Mouse (Mus musculus): ENCODE data around the gene Sdc4.

Sdc4 gene

GRCm38 (mm10) chr2:164443460-164444000 is at the start of gene Sdc4:
Sdc4 (minus strand) TSS chr2:164443887.
- DNase-seq (ENCODE audit: low read depth, low spot score), result no peak

- no peak for DNase-seq (ENCODE audit: low read depth, low spot score)
Measured at GRCm38 (mm10) chr2:164487812-164488211, 44.1 kb upstream of the Sdc4 start.

DNA sequence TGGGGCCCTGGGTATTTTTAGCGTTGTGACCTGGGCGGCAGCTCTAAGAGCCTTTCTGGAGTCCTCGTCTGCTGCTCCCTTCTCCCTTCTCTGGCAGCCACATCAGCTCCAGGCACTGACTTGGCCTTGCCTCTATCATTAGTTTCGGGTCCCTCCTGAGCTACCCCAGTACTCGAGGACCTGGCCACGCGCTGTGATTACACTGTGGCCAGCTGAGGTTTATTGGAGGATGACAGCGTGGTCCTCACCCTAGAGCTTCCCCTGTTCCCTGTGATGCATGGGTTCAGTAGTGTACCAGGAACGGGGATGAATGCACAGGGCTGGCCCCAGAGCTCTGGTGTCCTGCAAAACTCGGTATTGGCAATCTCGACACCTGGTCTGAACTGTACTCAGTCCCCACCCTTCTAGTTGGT is 43.4 kb upstream of the Sdc4 start:
- DNase-seq (ENCODE audit: low read depth, low spot score), result no peak

GRCm38 (mm10) chr2:164486258-164487114 is 42.8 kb upstream of the Sdc4 start:
- DNase-seq (ENCODE audit: low read depth, low spot score), result peak; percentile 59

DNA sequence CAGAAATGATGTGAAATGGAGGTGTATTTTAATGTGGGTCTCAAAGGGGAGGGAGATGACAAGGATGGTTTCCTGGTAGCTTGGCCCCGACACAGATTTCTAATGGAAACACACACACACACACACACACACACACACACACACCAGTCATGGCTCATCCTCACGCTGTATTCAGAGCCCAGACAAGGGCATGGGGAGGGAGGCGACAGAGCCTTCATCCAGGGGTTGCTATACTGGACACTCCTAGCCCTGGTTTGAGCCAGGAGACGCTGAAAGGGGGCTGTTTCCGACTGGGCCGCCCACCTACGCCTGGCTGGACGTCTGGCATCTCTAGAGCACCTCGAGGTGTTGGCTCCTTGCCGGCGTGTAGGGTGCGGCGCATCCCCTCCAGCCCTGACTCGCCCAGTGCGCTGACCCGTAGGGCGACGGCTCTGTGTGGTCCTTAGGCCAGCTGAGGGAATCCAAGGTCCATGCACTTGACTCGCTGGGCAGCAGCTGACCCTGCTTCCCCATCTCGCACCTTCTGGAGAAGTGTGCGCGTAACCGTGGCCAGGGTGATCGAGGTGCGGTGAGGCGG is 42.1 kb upstream of the Sdc4 start, which contains the start of gene Dbndd2:
Gene Dbndd2, plus strand, starts transcription at position 426 of the 577 bp plus-strand sequence.
- DNase-seq (ENCODE audit: low read depth, low spot score), result peak; percentile 12

DNA sequence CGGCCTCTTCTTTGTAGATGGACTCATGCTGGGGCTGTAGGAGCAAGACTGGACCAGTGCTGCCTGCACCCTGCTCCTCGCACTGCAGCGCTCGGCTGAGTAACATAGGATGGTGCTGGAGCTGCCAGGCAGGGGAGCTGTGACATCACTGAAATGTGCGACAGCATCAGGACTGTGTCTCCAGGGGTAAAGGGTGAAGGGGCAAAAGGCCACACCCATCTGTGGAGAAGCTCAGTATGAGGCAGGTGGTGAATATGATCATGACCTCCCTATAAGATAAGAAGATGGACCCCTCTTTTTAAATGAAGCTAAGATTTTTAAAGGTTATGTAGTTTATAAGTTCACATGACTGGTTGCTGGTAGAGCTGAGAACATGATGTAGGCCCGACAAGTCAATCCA is 29.9 kb upstream of the Sdc4 start, which contains the start of gene Trp53tg5:
Gene Trp53tg5, minus strand, starts transcription at position 101 of the 400 bp plus-strand sequence.
- no peak for DNase-seq (ENCODE audit: low read depth, low spot score)

GRCm38 (mm10) chr2:164470254-164470653 is 26.6 kb upstream of the Sdc4 start:
- DNase-seq (ENCODE audit: low read depth, low spot score), result peak; percentile 60

GRCm38 (mm10) chr2:164466787-164467186 is 23.1 kb upstream of the Sdc4 start:
- DNase-seq (ENCODE audit: low read depth, low spot score), result no peak

GRCm38 (mm10) chr2:164465161-164465560 is 21.5 kb upstream of the Sdc4 start:
- DNase-seq (ENCODE audit: low read depth, low spot score), result no peak

DNA sequence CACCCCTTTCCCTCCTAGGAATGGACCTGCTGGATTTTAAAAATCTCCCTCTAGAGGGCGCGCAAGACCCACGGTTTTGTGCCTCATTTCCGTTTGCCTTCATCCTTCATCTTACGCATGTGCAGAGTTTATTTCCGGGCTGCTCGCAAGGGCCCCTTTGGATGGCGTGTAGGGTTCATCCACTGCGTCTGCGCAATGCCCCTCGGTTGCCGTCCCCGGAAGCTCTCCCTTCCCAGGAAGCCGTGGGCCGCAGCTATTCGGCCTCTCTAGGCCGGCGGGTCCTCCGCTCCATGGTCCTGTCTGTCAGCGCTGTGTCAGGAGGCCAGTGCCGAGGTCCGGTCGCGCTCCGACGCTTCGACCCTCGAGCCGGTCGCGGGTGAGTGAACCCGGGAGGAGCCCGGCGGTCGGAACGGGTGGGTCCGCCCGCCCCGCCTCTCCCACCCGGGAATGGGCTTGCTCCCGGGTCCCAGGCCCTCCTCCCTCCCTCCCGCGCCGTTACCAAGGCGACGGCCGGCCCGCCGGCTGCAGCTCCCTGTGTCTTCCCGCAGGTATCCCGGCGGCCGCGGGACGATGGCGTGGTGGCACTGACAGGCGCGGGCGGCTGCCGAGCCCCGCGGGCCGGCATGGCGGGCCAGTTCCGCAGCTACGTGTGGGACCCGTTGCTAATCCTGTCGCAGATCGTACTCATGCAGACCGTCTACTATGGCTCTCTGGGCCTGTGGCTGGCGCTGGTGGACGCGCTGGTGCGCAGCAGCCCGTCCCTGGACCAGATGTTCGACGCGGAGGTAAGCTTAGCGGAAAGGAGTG is 17.3 kb upstream of the Sdc4 start, which contains the start of gene Gm20458:
Gene Gm20458, plus strand, starts transcription at position 223 of the 807 bp plus-strand sequence.
- peak; percentile 96 for DNase-seq (ENCODE audit: low read depth, low spot score)

DNA sequence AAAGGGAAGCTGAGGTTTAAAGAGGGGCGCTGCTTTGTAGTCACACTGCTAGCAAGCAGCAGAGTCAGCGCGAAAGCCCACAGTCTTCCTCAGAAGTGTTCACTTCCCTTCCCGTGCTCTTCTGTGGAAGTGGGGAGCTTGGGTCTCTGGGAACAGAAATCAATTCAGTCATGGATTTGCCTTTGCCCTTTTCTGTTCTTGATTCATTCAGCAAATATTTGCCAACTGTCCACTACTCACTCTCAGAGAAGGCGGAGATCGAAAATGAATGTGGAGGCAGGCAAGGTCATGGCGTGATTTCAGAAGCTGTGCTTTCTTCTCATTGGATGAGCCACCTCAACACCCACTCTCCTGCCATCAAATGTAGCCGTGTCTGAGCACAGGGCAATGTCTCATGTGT is 14.8 kb upstream of the Sdc4 start:
- DNase-seq (ENCODE audit: low read depth, low spot score), result no peak

- no peak for DNase-seq (ENCODE audit: low read depth, low spot score)
Measured at GRCm38 (mm10) chr2:164457942-164458341, 14.3 kb upstream of the Sdc4 start.

- peak; percentile 59 for DNase-seq (ENCODE audit: low read depth, low spot score)
Measured at GRCm38 (mm10) chr2:164456864-164457300, 13.2 kb upstream of the Sdc4 start, which contains the start of gene Sys1. Sys1 (plus strand) TSS chr2:164456964.

DNA sequence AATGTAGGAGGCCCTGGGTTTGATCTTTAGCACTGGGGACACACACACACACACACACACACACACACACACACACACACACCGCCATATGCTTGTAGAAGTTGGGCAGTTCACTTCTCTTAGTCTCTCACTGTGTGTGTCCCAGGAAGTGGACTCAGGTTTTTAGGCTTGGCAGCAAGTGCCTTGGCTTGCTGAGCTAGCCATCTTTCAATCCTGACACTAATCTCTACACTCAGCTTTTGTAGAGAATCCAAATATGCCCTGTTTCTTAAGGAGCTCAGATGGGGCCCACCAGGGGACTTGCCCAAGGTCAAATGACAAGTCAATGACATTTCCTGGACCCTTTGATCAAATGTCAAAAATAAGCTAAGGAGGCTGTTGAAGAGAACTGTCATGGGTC is 12.7 kb upstream of the Sdc4 start:
- DNase-seq (ENCODE audit: low read depth, low spot score), result no peak

GRCm38 (mm10) chr2:164455421-164456190 is 11.9 kb upstream of the Sdc4 start:
- no peak for DNase-seq (ENCODE audit: low read depth, low spot score)

DNA sequence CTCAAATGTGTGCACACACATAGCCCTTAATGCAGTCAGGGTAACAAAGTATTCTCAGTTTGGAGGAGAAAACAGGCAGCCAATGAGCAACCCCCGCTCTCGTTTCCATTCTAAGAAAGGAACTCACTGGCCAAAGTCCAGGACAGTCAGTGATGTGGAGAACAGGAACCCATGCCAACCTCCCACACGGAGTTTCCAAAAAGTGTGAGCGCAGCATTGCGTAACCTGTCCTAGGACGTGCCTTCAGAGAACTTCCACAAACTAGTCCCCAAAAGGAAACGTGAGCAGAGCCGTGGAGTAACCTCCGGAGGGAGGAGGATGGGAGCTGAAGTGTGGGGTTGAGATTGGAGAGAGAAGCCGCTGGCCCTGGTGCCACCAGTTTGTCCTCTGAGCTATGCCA is 11.2 kb upstream of the Sdc4 start:
- no peak for DNase-seq (ENCODE audit: low read depth, low spot score)

GRCm38 (mm10) chr2:164453887-164454500 is 10.3 kb upstream of the Sdc4 start:
- no peak for DNase-seq (ENCODE audit: low read depth, low spot score)

- DNase-seq (ENCODE audit: low read depth, low spot score), result no peak
Measured at GRCm38 (mm10) chr2:164453047-164453757, 9.5 kb upstream of the Sdc4 start.

- DNase-seq (ENCODE audit: low read depth, low spot score), result no peak
Measured at GRCm38 (mm10) chr2:164452000-164452676, 8.5 kb upstream of the Sdc4 start.
